Mouse (Mus musculus) forebrain, embryonic 15.5 days (tissue): ENCODE measurements around the gene Hist1h2ap. TPM values are rescaled to one million over a fixed set of nuclear protein-coding genes. Genes with fewer than 3 reads are reported as not detected.
"Not testable (repeated sequence)": the region's sequence is repeated elsewhere in the genome, so short reads cannot be mapped to it uniquely, and the experiment has no call there.

Experiments
- ATAC-seq: fragments of 200-750 bp; cut with Nextera tagmentation; replicated peaks from 2 replicates; pipeline ENCODE4 v1.8.0; 2017; ENCODE audit warnings: mild to moderate bottlenecking, moderate TSS enrichment, moderate library complexity
- H3K27ac ChIP-seq: fragments of 300-500 bp; sonication (generic); replicated peaks from 2 replicates; pipeline ENCODE4 v1.5.1; 2015; ENCODE audit warnings: mild to moderate bottlenecking, inconsistent platforms
- H3K27me3 ChIP-seq: fragments of 300-500 bp; sonication (generic); 2 replicates; pipeline ENCODE4 v1.6.1; 2015; ENCODE audit warnings: inconsistent platforms
- H3K36me3 ChIP-seq: fragments of 300-500 bp; sonication (generic); 2 replicates; pipeline ENCODE4 v1.6.1; 2015; ENCODE audit warnings: mild to moderate bottlenecking, inconsistent platforms
- H3K4me1 ChIP-seq: fragments of 300-500 bp; sonication (generic); 2 replicates; pipeline ENCODE4 v1.6.1; 2015; ENCODE audit warnings: inconsistent platforms
- H3K4me2 ChIP-seq: fragments of 300-500 bp; sonication (generic); replicated peaks from 2 replicates; pipeline ENCODE4 v1.6.1; 2015; ENCODE audit warnings: mild to moderate bottlenecking, inconsistent platforms
- H3K4me3 ChIP-seq: fragments of 300-500 bp; sonication (generic); 2 replicates; pipeline ENCODE4 v1.5.1; 2015; ENCODE audit warnings: mild to moderate bottlenecking, inconsistent platforms
- H3K9ac ChIP-seq: fragments of 300-500 bp; sonication (generic); replicated peaks from 2 replicates; pipeline ENCODE4 v1.6.1; 2015; ENCODE audit warnings: mild to moderate bottlenecking, inconsistent platforms
- H3K9me3 ChIP-seq: fragments of 300-500 bp; sonication (generic); 2 replicates; pipeline ENCODE4 v1.6.1; 2016; ENCODE audit warnings: inconsistent platforms
- WGBS: fragments of 180-500 bp; shearing (Covaris S2); methylation state at CpG from one replicate; pipeline ENCODE4 v1.1.7; 2015; ENCODE audit warnings: mixed read lengths; 5-methylcytosine and 5-hydroxymethylcytosine counted together
- polyA plus RNA-seq: library from polyadenylated mRNA; unstranded; fragments of >200 nt; fragmentation: Nextera tagmentation; extraction: Ambion mirVana; gene quantifications from 2 replicates; pipeline ENCODE4 v1.2.1, GENCODE M21; 2015

Gene Hist1h2ap
- 1,855 and 2,360 TPM in 2 replicates for polyA plus RNA-seq

- H3K27me3 ChIP-seq, H3K4me1 ChIP-seq, H3K4me2 ChIP-seq, H3K4me3 ChIP-seq, H3K9ac ChIP-seq, H3K36me3 ChIP-seq, H3K9me3 ChIP-seq, H3K27ac ChIP-seq: not testable (repeated sequence)
- WGBS = no CpG with 5 or more reads among the region's 24 CpGs
- ATAC-seq = peak; percentile 97
Observed at GRCm38 (mm10) chr13:21833461-21833860, at the start of gene Hist1h2ap, which contains the start of gene Hist1h2br. Gene Hist1h2ap (minus strand): TSS chr13:21833507. Gene Hist1h2br (plus strand): TSS chr13:21833743.

DNA sequence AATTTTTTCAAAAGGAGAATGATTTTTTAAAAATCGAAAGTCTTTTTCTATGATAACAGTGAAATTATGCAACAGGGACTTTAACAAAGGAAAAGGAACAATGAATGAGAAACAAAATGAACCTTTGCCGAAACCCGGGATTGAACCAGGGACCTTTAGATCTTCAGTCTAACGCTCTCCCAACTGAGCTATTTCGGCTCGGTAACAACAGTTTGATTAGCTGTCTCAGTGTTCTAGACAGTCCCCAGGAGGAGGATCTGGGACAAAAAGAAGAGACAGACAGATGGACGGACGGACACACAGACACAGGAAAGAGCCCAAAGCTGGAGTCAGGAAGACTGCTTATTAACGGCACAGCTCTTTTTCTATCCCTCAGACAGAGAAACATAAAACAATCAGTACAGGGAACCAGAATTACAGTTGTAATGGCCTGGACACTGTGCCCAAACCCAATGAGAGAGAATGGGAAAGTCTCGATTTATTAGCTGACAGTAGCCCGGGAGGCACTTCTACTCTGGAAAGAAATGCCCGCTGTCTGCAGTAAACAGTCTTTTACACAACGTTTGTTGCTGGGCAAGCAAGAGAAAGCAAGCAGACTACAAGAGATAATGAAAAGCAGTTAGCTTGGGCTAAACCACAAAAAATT, 49.6 kb upstream of the Hist1h2ap start:
- H3K9ac ChIP-seq = no peak overlapping the region
- 2% methylated on average over 13 of the region's 13 CpGs for WGBS
- ATAC-seq = no peak

DNA sequence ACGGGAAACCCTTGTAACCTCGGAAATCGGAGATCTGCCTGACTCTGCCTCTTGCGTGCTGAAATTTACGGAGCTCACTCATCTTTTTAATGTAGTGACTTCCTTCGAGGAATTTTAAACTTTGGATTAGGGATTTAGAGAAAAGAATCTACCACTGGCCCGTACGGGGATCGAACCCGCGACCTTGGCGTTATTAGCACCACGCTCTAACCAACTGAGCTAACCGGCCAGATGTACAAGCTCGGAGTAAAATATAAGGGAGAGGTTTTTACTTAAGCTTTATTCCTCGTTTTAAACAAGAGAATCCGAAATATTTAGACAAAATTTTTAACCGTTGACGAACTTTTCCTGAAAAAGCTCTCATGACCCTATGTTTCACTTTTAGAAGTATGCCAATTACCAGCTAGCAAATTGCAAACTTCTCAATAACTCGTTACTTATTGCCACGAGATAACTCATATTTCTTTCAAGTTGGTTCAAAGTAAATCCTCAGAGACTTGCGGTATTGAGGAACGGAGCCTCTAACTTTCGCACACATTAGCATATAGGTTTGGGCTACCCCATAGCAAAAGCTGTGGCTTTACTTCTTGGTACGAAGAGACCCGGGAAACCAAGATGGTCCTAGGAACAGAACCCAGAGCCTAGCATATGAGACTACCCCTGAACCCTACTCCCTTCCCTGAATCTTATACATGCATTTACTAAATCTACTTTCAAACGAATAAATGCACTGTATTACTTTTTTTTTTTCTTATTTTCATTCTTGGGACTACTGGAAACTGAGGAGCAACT, 48.8 kb upstream of the Hist1h2ap start:
- peak overlapping the region; percentile 20 for H3K4me3 ChIP-seq
- 0 out of 2 replicates have a peak, but pooled peaks cover 3% of the 10 kb centered on the region for H3K4me1 ChIP-seq
- no peak for ATAC-seq
- H3K27ac ChIP-seq = no peak overlapping the region
- H3K9me3 ChIP-seq = no peaks in the 10 kb centered on the region
- H3K36me3 ChIP-seq = no peaks in the 10 kb centered on the region
- no peak overlapping the region for H3K9ac ChIP-seq
- H3K27me3 ChIP-seq = peaks cover 4% of the 10 kb centered on the region; the same call in 1 of the 2 replicates
- 2% methylated on average over 27 of the region's 27 CpGs for WGBS
- H3K4me2 ChIP-seq = peak overlapping the region; percentile 24

More for the DNA sequence above, 49.6 kb upstream of the Hist1h2ap start:
- H3K36me3 ChIP-seq = no peaks in the 10 kb centered on the region
- peak overlapping the region; percentile 20 for H3K4me3 ChIP-seq
- H3K4me2 ChIP-seq = peak overlapping the region; percentile 24; the same call in 1 of the 2 replicates
- peaks cover 4% of the 10 kb centered on the region; the same call in 1 of the 2 replicates for H3K27me3 ChIP-seq
- H3K27ac ChIP-seq = no peak overlapping the region
- H3K4me1 ChIP-seq = 0 out of 2 replicates have a peak, but pooled peaks cover 3% of the 10 kb centered on the region
- no peaks in the 10 kb centered on the region for H3K9me3 ChIP-seq

DNA sequence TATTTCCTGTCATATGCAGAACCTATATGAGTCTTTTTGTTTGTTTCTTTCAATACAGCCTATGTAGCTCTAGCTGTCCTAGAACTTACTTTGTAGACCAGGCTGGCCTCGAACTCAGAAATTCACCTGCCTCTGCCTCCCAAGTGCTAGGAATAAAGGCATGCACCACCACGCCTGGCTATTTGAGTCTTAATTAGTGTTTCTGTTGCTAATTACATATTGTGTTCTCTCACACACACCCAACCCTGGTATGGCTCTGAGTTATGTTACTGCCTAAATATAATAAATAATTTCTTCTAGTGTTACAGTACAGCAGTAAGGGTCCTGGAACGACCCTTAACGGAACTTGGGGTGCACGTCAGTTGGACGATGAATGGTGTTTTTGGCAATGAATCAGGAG, 47.4 kb upstream of the Hist1h2ap start:
- no peak for ATAC-seq
- Histone ChIP-seq H3K9me3 (no peaks in the 10 kb centered on the region), H3K4me2 (no peak overlapping the region), H3K4me1 (0 out of 2 replicates have a peak, but pooled peaks cover 3% of the 10 kb centered on the region), H3K36me3 (no peaks in the 10 kb centered on the region), H3K4me3 (no peak overlapping the region), H3K9ac (no peak overlapping the region), H3K27ac (no peak overlapping the region), H3K27me3 (peaks cover 4% of the 10 kb centered on the region; the same call in 1 of the 2 replicates)
- 85% methylated on average over 6 of the region's 6 CpGs for WGBS

- ATAC-seq, H3K9ac ChIP-seq, H3K9me3 ChIP-seq, H3K4me1 ChIP-seq, H3K27ac ChIP-seq, H3K36me3 ChIP-seq, H3K4me2 ChIP-seq, H3K27me3 ChIP-seq, H3K4me3 ChIP-seq: not testable (repeated sequence)
- WGBS = 73% methylated on average over 3 of the region's 3 CpGs
Observed at GRCm38 (mm10) chr13:21865503-21865902, 32.2 kb upstream of the Hist1h2ap start.

- H3K36me3 ChIP-seq = no peaks in the 10 kb centered on the region
- H3K4me1 ChIP-seq = no peaks in the 10 kb centered on the region
- H3K4me3 ChIP-seq = no peak overlapping the region
- WGBS = 8% methylated on average over 5 of the region's 5 CpGs
- no peaks in the 10 kb centered on the region for H3K9me3 ChIP-seq
- H3K27me3 ChIP-seq = no peaks in the 10 kb centered on the region
- no peak overlapping the region for H3K27ac ChIP-seq
- ATAC-seq = no peak
- H3K4me2 ChIP-seq = no peak overlapping the region
- H3K9ac ChIP-seq = no peak overlapping the region
Observed at GRCm38 (mm10) chr13:21861608-21862007, 28.3 kb upstream of the Hist1h2ap start.

DNA sequence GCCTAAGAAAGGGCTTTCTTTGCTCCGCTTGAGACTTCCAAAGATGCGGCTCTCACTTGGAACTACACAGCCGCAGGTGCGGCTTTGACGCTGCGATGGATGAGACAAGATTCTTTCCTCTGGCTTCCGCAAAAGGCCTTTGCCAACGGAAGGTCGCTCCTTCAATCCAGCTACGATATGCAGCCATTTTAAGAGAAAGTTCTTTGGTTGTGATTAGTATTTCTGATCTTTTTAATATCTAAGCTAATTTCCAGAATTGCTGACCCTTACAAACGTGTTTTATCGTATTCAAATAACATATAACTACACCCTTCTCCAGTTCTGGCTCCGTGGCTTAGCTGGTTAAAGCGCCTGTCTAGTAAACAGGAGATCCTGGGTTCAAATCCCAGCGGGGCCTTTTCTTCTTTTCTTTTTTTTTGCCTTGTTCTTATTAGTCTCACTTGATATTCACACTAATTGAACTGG, 22.4 kb upstream of the Hist1h2ap start:
- whole genome bisulfite sequencing = 1% methylated on average over 15 of the region's 15 CpGs

DNA sequence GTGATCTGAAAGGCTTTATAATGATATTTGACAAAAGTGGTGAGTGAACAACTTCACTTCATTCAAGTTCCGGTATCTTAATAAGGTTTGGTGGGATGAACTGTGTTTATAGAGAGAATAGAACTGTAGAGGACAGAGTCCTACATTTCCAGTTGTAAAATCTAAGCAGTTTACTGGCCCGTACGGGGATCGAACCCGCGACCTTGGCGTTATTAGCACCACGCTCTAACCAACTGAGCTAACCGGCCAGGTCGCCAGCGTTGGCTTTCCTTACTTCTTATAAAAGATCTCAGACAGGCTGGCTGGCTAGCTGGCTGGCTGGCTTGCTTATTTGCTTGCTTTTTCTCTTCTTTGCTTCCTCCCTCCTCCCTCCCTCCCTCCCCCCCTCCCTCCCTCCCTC, 21.8 kb upstream of the Hist1h2ap start:
- Histone ChIP-seq H3K9ac (no peak overlapping the region), H3K9me3 (no peaks in the 10 kb centered on the region), H3K4me1 (0 out of 2 replicates have a peak, but pooled peaks cover 5% of the 10 kb centered on the region), H3K27me3 (no peaks in the 10 kb centered on the region), H3K4me3 (peak overlapping the region; percentile 42), H3K4me2 (peak overlapping the region; percentile 41), H3K36me3 (no peaks in the 10 kb centered on the region), H3K27ac (no peak overlapping the region)
- peak; percentile 68; the same call in 1 of the 2 replicates for ATAC-seq
- WGBS = 1% methylated on average over 11 of the region's 11 CpGs

More for the DNA sequence above, 22.4 kb upstream of the Hist1h2ap start:
- Histone ChIP-seq H3K27me3 (no peaks in the 10 kb centered on the region), H3K36me3 (no peaks in the 10 kb centered on the region), H3K4me3 (peak overlapping the region; percentile 42), H3K4me2 (peak overlapping the region; percentile 41), H3K4me1 (0 out of 2 replicates have a peak, but pooled peaks cover 5% of the 10 kb centered on the region), H3K27ac (no peak overlapping the region), H3K9me3 (no peaks in the 10 kb centered on the region), H3K9ac (0 out of 2 replicates have a peak overlapping the region, but pooled peaks have one; percentile 34)
- ATAC-seq = 0 out of 2 replicates have a peak, but pooled peaks have one; percentile 57

- WGBS = 75% methylated on average over 3 of the region's 3 CpGs
- H3K4me2 ChIP-seq = no peak overlapping the region
- H3K4me3 ChIP-seq = no peak overlapping the region
- no peaks in the 10 kb centered on the region for H3K27me3 ChIP-seq
- H3K4me1 ChIP-seq = 0 out of 2 replicates have a peak, but pooled peaks cover 5% of the 10 kb centered on the region
- no peak overlapping the region for H3K27ac ChIP-seq
- H3K9ac ChIP-seq = no peak overlapping the region
- H3K36me3 ChIP-seq = no peaks in the 10 kb centered on the region
- H3K9me3 ChIP-seq = no peaks in the 10 kb centered on the region
- no peak for ATAC-seq
Observed at GRCm38 (mm10) chr13:21852215-21852945, 19.1 kb upstream of the Hist1h2ap start.

GRCm38 (mm10) chr13:21850696-21851095, 17.4 kb upstream of the Hist1h2ap start:
- not testable (repeated sequence) for H3K9ac ChIP-seq, H3K36me3 ChIP-seq, H3K4me2 ChIP-seq, H3K9me3 ChIP-seq, H3K4me3 ChIP-seq, H3K27me3 ChIP-seq, H3K27ac ChIP-seq, H3K4me1 ChIP-seq, ATAC-seq
- WGBS = 25% methylated on average over 1 of the region's 1 CpGs

DNA sequence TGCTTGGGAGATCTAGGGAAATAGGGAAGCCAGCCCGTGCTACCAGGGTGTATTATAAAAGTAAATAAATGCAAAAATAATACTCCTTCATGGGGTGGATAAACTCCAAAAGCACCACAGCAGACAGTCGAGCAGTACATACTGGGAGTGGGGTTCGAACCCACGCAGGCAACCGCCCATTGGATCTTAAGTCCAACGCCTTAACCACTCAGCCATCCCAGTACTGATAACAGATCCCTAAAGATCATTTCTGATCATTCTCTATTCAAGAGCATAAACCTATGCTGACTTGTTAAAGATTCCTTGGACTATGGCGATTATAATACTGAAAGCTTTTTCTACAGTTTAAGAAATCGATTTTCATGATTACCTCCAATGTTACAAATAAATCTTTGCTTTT, 14.6 kb upstream of the Hist1h2ap start:
- 25% methylated on average over 8 of the region's 8 CpGs for WGBS
- no peaks in the 10 kb centered on the region for H3K27me3 ChIP-seq
- no peak for ATAC-seq

More for the DNA sequence above, 14.6 kb upstream of the Hist1h2ap start:
- H3K4me3 ChIP-seq = no peak overlapping the region
- no peaks in the 10 kb centered on the region for H3K4me1 ChIP-seq
- H3K4me2 ChIP-seq = no peak overlapping the region
- H3K9me3 ChIP-seq = no peaks in the 10 kb centered on the region
- H3K36me3 ChIP-seq = no peaks in the 10 kb centered on the region
- H3K9ac ChIP-seq = no peak overlapping the region
- no peak overlapping the region for H3K27ac ChIP-seq
